Mouse (Mus musculus) MEL (cell line): ENCODE measurements around the gene Rcn1. TPM values are rescaled to one million over a fixed set of nuclear protein-coding genes. Genes with fewer than 3 reads are reported as not detected.

Experiments used
- DNase-seq: peaks from one replicate; pipeline ENCODE4 v3.0.0; 2011; ENCODE audit warnings: low read depth, low spot score
- H3K27ac ChIP-seq: 2 replicates; pipeline ENCODE4 v1.5.1; 2012; ENCODE audit warnings: low read depth, mild to moderate bottlenecking, control low read depth, low read length, moderate library complexity; ENCODE audit not compliant: control insufficient read depth
- H3K27me3 ChIP-seq, 2 experiments: fragments of 150-350 bp in 1 of 2; sonication (generic) in 1 of 2; 2 replicates each; pipeline ENCODE4 v1.6.1; 2012; ENCODE audit warnings: low read length in 2 of 2, mild to moderate bottlenecking in 2 of 2, improper control_type of control experiment in 1 of 2, moderate library complexity in 1 of 2; ENCODE audit not compliant: insufficient read depth in 2 of 2, control insufficient read depth in 1 of 2
- H3K36me3 ChIP-seq, 2 experiments: 2 replicates each; pipeline ENCODE4 v1.6.1; 2012 to 2014; ENCODE audit warnings: low read length in 2 of 2, improper control_type of control experiment in 1 of 2, inconsistent platforms in 1 of 2, mild to moderate bottlenecking in 1 of 2; ENCODE audit not compliant: insufficient read depth in 2 of 2, control insufficient read depth in 1 of 2
- H3K4me1 ChIP-seq, 2 experiments: fragments of 150-350 bp in 1 of 2; sonication (generic) in 1 of 2; 2 replicates each; pipeline ENCODE4 v1.6.1; 2012; ENCODE audit warnings: low read length in 2 of 2, improper control_type of control experiment in 1 of 2, mild to moderate bottlenecking in 1 of 2; ENCODE audit not compliant: insufficient read depth in 2 of 2, control insufficient read depth in 1 of 2
- H3K4me3 ChIP-seq, 2 experiments: fragments of 150-350 bp in 1 of 2; sonication (generic) in 1 of 2; 2 replicates each; pipeline ENCODE4 v1.5.1; 2012; ENCODE audit warnings: low read depth in 2 of 2, low read length in 2 of 2, mild to moderate bottlenecking in 2 of 2, moderate library complexity in 2 of 2, control low read depth in 1 of 2, improper control_type of control experiment in 1 of 2; ENCODE audit not compliant: control insufficient read depth in 1 of 2, insufficient read depth in 1 of 2
- H3K79me2 ChIP-seq: 2 replicates; pipeline ENCODE4 v1.6.1; 2012; ENCODE audit warnings: mild to moderate bottlenecking, low read length, moderate library complexity; ENCODE audit not compliant: control insufficient read depth, poor library complexity, insufficient read depth
- H3K9ac ChIP-seq: 2 replicates; pipeline ENCODE4 v1.6.1; 2012; ENCODE audit warnings: low read depth, mild to moderate bottlenecking, control low read depth, low read length, moderate library complexity; ENCODE audit not compliant: control insufficient read depth, poor library complexity, severe bottlenecking
- H3K9me3 ChIP-seq: fragments of 150-350 bp; sonication (generic); replicated peaks from 2 replicates; pipeline ENCODE4 v1.6.1; 2012; ENCODE audit warnings: mild to moderate bottlenecking, low read length, improper control_type of control experiment, moderate library complexity; ENCODE audit not compliant: insufficient read depth
- CTCF ChIP-seq, 3 experiments: IDR thresholded peaks in 2 of 3; conservative IDR thresholded peaks in 1 of 3; 2 replicates each; pipeline ENCODE4 v1.5.1; 2011 to 2012; ENCODE audit warnings: low read length in 3 of 3, low read depth in 2 of 3, mild to moderate bottlenecking in 2 of 3, improper control_type of control experiment in 1 of 3, inconsistent platforms in 1 of 3, mixed read lengths in 1 of 3, moderate library complexity in 1 of 3; ENCODE audit not compliant: control insufficient read depth in 1 of 3, insufficient read depth in 1 of 3, poor library complexity in 1 of 3, severe bottlenecking in 1 of 3
- ELF1 ChIP-seq: IDR thresholded peaks from 2 replicates; pipeline ENCODE4 v1.6.1; 2014; ENCODE audit warnings: low read depth, mild to moderate bottlenecking, inconsistent platforms, low read length, improper control_type of control experiment, moderate library complexity
- KAT2A ChIP-seq: conservative IDR thresholded peaks from 2 replicates; pipeline ENCODE4 v1.6.1; 2012; ENCODE audit warnings: low read depth, low read length, improper control_type of control experiment, inconsistent platforms
- MAX ChIP-seq: IDR thresholded peaks from 2 replicates; pipeline ENCODE4 v1.6.1; 2011; ENCODE audit warnings: low read length, improper control_type of control experiment
- MYB ChIP-seq: IDR thresholded peaks from 2 replicates; pipeline ENCODE4 v1.6.1; 2011; ENCODE audit warnings: mild to moderate bottlenecking, low read depth, low read length, improper control_type of control experiment
- NELFE ChIP-seq: IDR thresholded peaks from 2 replicates; pipeline ENCODE4 v1.6.1; 2011; ENCODE audit warnings: low read depth, low read length, improper control_type of control experiment
- RCOR1 ChIP-seq: IDR thresholded peaks from 2 replicates; pipeline ENCODE4 v1.6.1; 2012; ENCODE audit warnings: low read depth, mild to moderate bottlenecking, inconsistent platforms, low read length, improper control_type of control experiment
- SIN3A ChIP-seq: IDR thresholded peaks from 2 replicates; pipeline ENCODE4 v1.6.1; 2012; ENCODE audit warnings: low read length, improper control_type of control experiment, inconsistent platforms
- SMC3 ChIP-seq: IDR thresholded peaks from 2 replicates; pipeline ENCODE4 v1.6.1; 2011; ENCODE audit warnings: low read depth, low read length, improper control_type of control experiment
- UBTF ChIP-seq: IDR thresholded peaks from 2 replicates; pipeline ENCODE4 v1.6.1; 2012; ENCODE audit warnings: low read depth, mild to moderate bottlenecking, inconsistent platforms, low read length, improper control_type of control experiment, moderate library complexity, borderline replicate concordance; ENCODE audit not compliant: insufficient read depth
- USF1 ChIP-seq: IDR thresholded peaks from 2 replicates; pipeline ENCODE4 v1.6.1; 2014; ENCODE audit warnings: low read depth, mild to moderate bottlenecking, inconsistent platforms, low read length, improper control_type of control experiment, moderate library complexity
- ZC3H11A ChIP-seq: IDR thresholded peaks from 2 replicates; pipeline ENCODE4 v1.6.1; 2012; ENCODE audit warnings: low read depth, mild to moderate bottlenecking, inconsistent platforms, low read length, improper control_type of control experiment
- polyA plus RNA-seq, 2 experiments: library from polyadenylated mRNA; stranded (reverse) in 1 of 2; unstranded in 1 of 2; fragments of >175 nt in 1 of 2; fragments of >200 nt in 1 of 2; gene quantifications; 2 replicates each; pipeline versions ENCODE4 v1.2.1 to v1.2.4; 2012; ENCODE audit warnings: low replicate concordance in 2 of 2, low read depth in 1 of 2; ENCODE audit not compliant: insufficient read length in 2 of 2, insufficient read depth in 1 of 2, missing spikeins in 1 of 2
- total RNA-seq: library from RNA; depleted of rRNA; stranded (reverse); fragments of 300-350 nt; gene quantifications from 2 replicates; pipeline ENCODE4 v1.2.3, GENCODE M21; 2012

The Rcn1 gene
- total and polyA plus RNA-seq, 3 experiments: 45.7 to 51.0 TPM; not detected in 1

- no peak for DNase-seq
- TF ChIP-seq NELFE (no peak), ELF1 (no peak), SMC3 (no peak), MAX (no peak), RCOR1 (no peak)
These were observed 3.1 kb upstream of the Rcn1 start for GRCm38 (mm10) chr2:105402180-105402579.

GRCm38 (mm10) chr2:105400558-105400957 is 1.4 kb upstream of the Rcn1 start:
- Histone ChIP-seq H3K9me3 (no peaks in the 10 kb centered on the region), H3K36me3 (peaks cover 0 to 14% of the 10 kb centered on the region in 2 experiments; a peak in 2 of 4 replicates)
- TF ChIP-seq KAT2A (no peak), CTCF (IDR thresholded peaks at IDR 0.05 in 2 of 3, conservative IDR thresholded peaks at IDR 0.05 in 1 of 3; ENCODE audit: control insufficient read depth in 1 of 3, insufficient read depth in 1 of 3, low read depth in 2 of 3, low read length in 3 of 3, poor library complexity in 1 of 3, severe bottlenecking in 1 of 3) (no peak)
- TF ChIP-seq, all 39 proteins: peak for 0
- Histone ChIP-seq H3K4me1 (peaks cover 3 to 22% of the 10 kb centered on the region in 2 experiments; a peak in 3 of 4 replicates), H3K27me3 (no peaks in the 10 kb centered on the region; a peak in 1 of 4 replicates), H3K27ac (no peak overlapping the region), H3K9ac (no peak overlapping the region), H3K4me3 (no peak overlapping the region), H3K79me2 (peaks cover 28% of the 10 kb centered on the region)
- no peak for DNase-seq

More at GRCm38 (mm10) chr2:105402180-105402579, 3.1 kb upstream of the Rcn1 start:
- H3K79me2 ChIP-seq: peaks cover 19% of the 10 kb centered on the region
- no peak overlapping the region for H3K9ac ChIP-seq
- no peaks in the 10 kb centered on the region for H3K9me3 ChIP-seq
- no peak overlapping the region for H3K4me3 ChIP-seq
- H3K27me3 ChIP-seq: no peaks in the 10 kb centered on the region; a peak in 1 of 4 replicates
- peaks cover 0 to 6% of the 10 kb centered on the region in 2 experiments; a peak in 2 of 4 replicates for H3K36me3 ChIP-seq
- no peak overlapping the region for H3K27ac ChIP-seq
- H3K4me1 ChIP-seq: peaks cover 0 to 11% of the 10 kb centered on the region in 2 experiments; a peak in 3 of 4 replicates

- Histone ChIP-seq H3K4me1 (peaks cover 3 to 24% of the 10 kb centered on the region in 2 experiments; a peak in 3 of 4 replicates), H3K27ac (peak overlapping the region; percentile 91)
- peak; percentile 72 for DNase-seq
These were observed 459 bp downstream of the Rcn1 start for GRCm38 (mm10) chr2:105398636-105399084.

More at GRCm38 (mm10) chr2:105398636-105399084, 459 bp downstream of the Rcn1 start:
- Histone ChIP-seq H3K79me2 (peaks cover 28% of the 10 kb centered on the region), H3K27me3 (no peaks in the 10 kb centered on the region; a peak in 1 of 4 replicates), H3K36me3 (peaks cover 2 to 14% of the 10 kb centered on the region in 2 experiments; a peak in 3 of 4 replicates), H3K9me3 (no peaks in the 10 kb centered on the region), H3K9ac (peak overlapping the region; percentile 81), H3K4me3 (peak overlapping the region; percentile 71 to 78)
- no peak for TF ChIP-seq MAX
- TF ChIP-seq SIN3A: peak; percentile 6
- no peak for TF ChIP-seq MYB
- no peak for TF ChIP-seq USF1
- no peak for TF ChIP-seq ZC3H11A
- TF ChIP-seq NELFE: no peak
- peak; percentile 55; the same call in 1 of the 2 replicates for TF ChIP-seq UBTF
